Comparison of ENCODE assay signal across 9 mouse cellular contexts in genomic region chr10:61745133-61745532, GRCm38 (mm10). TPM values are rescaled to one million over a fixed set of nuclear protein-coding genes. Genes with fewer than 3 reads are reported as not detected.
DNase-seq lines count a peak whose midpoint lies in the region; ATAC-seq and TF ChIP-seq lines count a peak whose summit lies in the region.
"Had no signal": no experiment of that assay in that cellular context is flagged by ENCODE, and none has a peak within 500 bp of the region (broad histone marks: within the 10 kb centered on the region; RNA-seq: fewer than 3 reads in every experiment).

No protein-coding gene starts in this region.

- H3K9me3 ChIP-seq in lung, postnatal 0 days (ENCODE audit: low read length): no peaks in the 10 kb centered on the region

- no peak overlapping the region for H3K27ac ChIP-seq in cerebellum, adult 2 months (ENCODE audit: insufficient read depth, low read length)
- H3K27ac ChIP-seq in lung, postnatal 0 days (ENCODE audit: low read length): no peak overlapping the region
- H3K27ac ChIP-seq: neural tube, embryonic 13.5 days had no signal

- H3K27me3 ChIP-seq in cerebellum, adult 2 months (ENCODE audit: control insufficient read depth, insufficient read depth, low read length): no peaks in the 10 kb centered on the region
- no peaks in the 10 kb centered on the region for H3K27me3 ChIP-seq in lung, postnatal 0 days (replicated peaks; ENCODE audit: insufficient read depth, low read length)
- H3K27me3 ChIP-seq: neural tube, embryonic 13.5 days had no signal

- 90% methylated on average over 4 of the region's 4 CpGs for WGBS in cerebellum, adult 2 months
- WGBS in lung, postnatal 0 days: 93% methylated on average over 4 of the region's 4 CpGs

- 0 out of 2 replicates have a peak, but pooled peaks cover 11% of the 10 kb centered on the region for H3K36me3 ChIP-seq in lung, postnatal 0 days (ENCODE audit: insufficient read depth, low read length)

- DNase-seq in cerebellum, adult 2 months: no peak
- DNase-seq in cerebellum, adult 9-11 months: no peak
- DNase-seq in left cerebral cortex, postnatal 14 days (ENCODE audit: low spot score in 2 of 2): peak; percentile 43 to 65
- DNase-seq in left cerebral cortex, adult 8-10 months (ENCODE audit: low spot score in 2 of 2): no peak
- peak; percentile 83 for DNase-seq in ZHBTc4 (ENCODE audit: low read depth, low spot score)
- DNase-seq in lung, postnatal 0 days (ENCODE audit: low spot score): no peak
- no peak for DNase-seq in ovary, postnatal 10 days (ENCODE audit: low spot score)
- DNase-seq in ovary, postnatal 14 days (ENCODE audit: low spot score): no peak

- intact Hi-C loops in left cerebral cortex, postnatal 14 days (cut with DNase I): no loop called here

- TF ChIP-seq EP300 in lung, postnatal 0 days (IDR thresholded peaks at IDR 0.05): no peak

- no peak overlapping the region for H3K9ac ChIP-seq in lung, postnatal 0 days (replicated peaks; ENCODE audit: low read depth)
- H3K9ac ChIP-seq: neural tube, embryonic 13.5 days had no signal

- ATAC-seq in lung, postnatal 0 days: no peak

- no peaks in the 10 kb centered on the region for H3K4me1 ChIP-seq in cerebellum, adult 2 months (ENCODE audit: control insufficient read depth, insufficient read depth, low read length)
- no peaks in the 10 kb centered on the region for H3K4me1 ChIP-seq in lung, postnatal 0 days (ENCODE audit: insufficient read depth, low read depth, low read length)
- H3K4me1 ChIP-seq: neural tube, embryonic 13.5 days had no signal

- H3K4me3 ChIP-seq in cerebellum, adult 2 months (replicated peaks; ENCODE audit: insufficient read depth, low read depth, low read length): no peak overlapping the region
- H3K4me3 ChIP-seq in lung, postnatal 0 days (ENCODE audit: low read depth, low read length): no peak overlapping the region
- H3K4me3 ChIP-seq: neural tube, embryonic 13.5 days had no signal

- TF ChIP-seq POLR2A in cerebellum, adult 2 months (IDR thresholded peaks at IDR 0.05; ENCODE audit: borderline replicate concordance, insufficient read depth, low read length): no peak

- peak; percentile 36; the same call in 1 of the 2 replicates for TF ChIP-seq CTCF in cerebellum, adult 2 months (IDR thresholded peaks at IDR 0.05; ENCODE audit: borderline replicate concordance, insufficient read depth, low read depth, low read length)
- TF ChIP-seq CTCF in lung, postnatal 0 days (IDR thresholded peaks at IDR 0.05): peak; percentile 64

- H3K4me2 ChIP-seq in lung, postnatal 0 days (replicated peaks; ENCODE audit: low read depth, low read length): no peak overlapping the region
- H3K4me2 ChIP-seq: neural tube, embryonic 13.5 days had no signal

RNA-seq across cellular contexts. Expression of gene Aifm2, which starts 30.1 kb away (rescaled TPM):
- polyA plus RNA-seq in cerebellum, adult 2 months (2012; rRNA removed): 11.8 and 12.0 TPM in 2 replicates
- total RNA-seq in left cerebral cortex, postnatal 14 days (2021): 1 to 10 TPM; 5.0 to 8.1 TPM
- 10 to 100 TPM in 2 of 4 experiments, 1 to 10 TPM in 2; 9.6 to 10.8 (median 10.2) TPM for total RNA-seq in left cerebral cortex, adult 8-10 months (2022)
- 15.3 and 15.8 TPM in 2 replicates for polyA plus RNA-seq in lung, postnatal 0 days (2015; fragmentation: Nextera tagmentation; extraction: Ambion mirVana)

RNA-seq across cellular contexts. Expression of gene H2afy2, which starts 38.8 kb away (rescaled TPM):
- 20.8 and 23.0 TPM in 2 replicates for polyA plus RNA-seq in cerebellum, adult 2 months (2012; rRNA removed)
- total RNA-seq in left cerebral cortex, postnatal 14 days (2021): 10 to 100 TPM; 36.6 to 40.4 TPM
- 10 to 100 TPM; 18.9 to 24.8 (median 19.9) TPM for total RNA-seq in left cerebral cortex, adult 8-10 months (2022)
- 23.9 and 26.6 TPM in 2 replicates for polyA plus RNA-seq in lung, postnatal 0 days (2015; fragmentation: Nextera tagmentation; extraction: Ambion mirVana)

RNA-seq across cellular contexts. Expression of gene Tysnd1, which starts 49.8 kb away (rescaled TPM):
- polyA plus RNA-seq in cerebellum, adult 2 months (2012; rRNA removed): 28.4 and 29.4 TPM in 2 replicates
- 10 to 100 TPM; 27.7 to 27.9 TPM for total RNA-seq in left cerebral cortex, postnatal 14 days (2021)
- total RNA-seq in left cerebral cortex, adult 8-10 months (2022): 10 to 100 TPM; 18.4 to 23.4 (median 20.7) TPM
- polyA plus RNA-seq in lung, postnatal 0 days (2015; fragmentation: Nextera tagmentation; extraction: Ambion mirVana): 18.3 and 20.8 TPM in 2 replicates

Comparison
In these comparisons a context has a peak if more than half of its experiments do, and no peak if none do; other contexts are left out.
1. DNase-seq: peak in left cerebral cortex, postnatal 14 days (2 of 2) and ZHBTc4 (single experiment); none in cerebellum, adult 2 months (0 of 2), cerebellum, adult 9-11 months (single experiment), left cerebral cortex, adult 8-10 months (0 of 2), lung, postnatal 0 days (single experiment), ovary, postnatal 10 days (single experiment) and ovary, postnatal 14 days (single experiment).